Mouse (Mus musculus) embryonic facial prominence, embryonic 14.5 days (tissue): Measurements from ENCODE around the gene Nid1. TPM values are rescaled to one million over a fixed set of nuclear protein-coding genes. Genes with fewer than 3 reads are reported as not detected.
"Not testable (repeated sequence)": the region's sequence is repeated elsewhere in the genome, so short reads cannot be mapped to it uniquely, and the experiment has no call there.

Experiments
- ATAC-seq: fragments of 200-750 bp; cut with Nextera tagmentation; 2 replicates; pipeline ENCODE4 v1.8.0; 2017; ENCODE audit warnings: low read depth, moderate number of reproducible peaks, moderate TSS enrichment
- DNase-seq: peaks from one replicate; pipeline ENCODE4 v3.0.0-alpha.2; 2015; ENCODE audit warnings: low spot score
- H3K27ac ChIP-seq: fragments of 300-500 bp; sonication (generic); replicated peaks from 2 replicates; pipeline ENCODE4 v1.5.1; 2014; ENCODE audit warnings: low read depth, mild to moderate bottlenecking, low read length, moderate library complexity
- H3K27me3 ChIP-seq: fragments of 300-500 bp; sonication (generic); replicated peaks from 2 replicates; pipeline ENCODE4 v1.6.1; 2014; ENCODE audit warnings: low read length; ENCODE audit not compliant: control insufficient read depth, insufficient read depth
- H3K36me3 ChIP-seq: fragments of 300-500 bp; sonication (generic); 2 replicates; pipeline ENCODE4 v1.6.1; 2014; ENCODE audit warnings: low read length, mixed read lengths; ENCODE audit not compliant: control insufficient read depth, insufficient read depth
- H3K4me1 ChIP-seq: fragments of 300-500 bp; sonication (generic); 2 replicates; pipeline ENCODE4 v1.6.1; 2014; ENCODE audit warnings: antibody characterized with exemption, low read length; ENCODE audit not compliant: control insufficient read depth, insufficient read depth
- H3K4me2 ChIP-seq: fragments of 300-500 bp; sonication (generic); 2 replicates; pipeline ENCODE4 v1.6.1; 2014; ENCODE audit warnings: low read depth, mild to moderate bottlenecking, low read length, moderate library complexity, mixed read lengths
- H3K4me3 ChIP-seq: fragments of 300-500 bp; sonication (generic); 2 replicates; pipeline ENCODE4 v1.5.1; 2014; ENCODE audit warnings: low read depth, mild to moderate bottlenecking, low read length
- H3K9ac ChIP-seq: fragments of 300-500 bp; sonication (generic); 2 replicates; pipeline ENCODE4 v1.6.1; 2014; ENCODE audit warnings: low read depth, mild to moderate bottlenecking, low read length, moderate library complexity, mixed read lengths
- H3K9me3 ChIP-seq: fragments of 300-500 bp; sonication (generic); 2 replicates; pipeline ENCODE4 v1.6.1; 2016; ENCODE audit warnings: low read length; ENCODE audit not compliant: control insufficient read depth
- WGBS: fragments of 180-500 bp; shearing (Covaris S2); extraction: QIAGEN DNeasy Blood & Tissue Kit; methylation state at CpG from one replicate; pipeline ENCODE4 v1.1.7; 2014; 5-methylcytosine and 5-hydroxymethylcytosine counted together
- polyA plus RNA-seq: library from polyadenylated mRNA; unstranded; fragments of >200 nt; fragmentation: Nextera tagmentation; extraction: Ambion mirVana; gene quantifications from 2 replicates; pipeline ENCODE4 v1.2.1, GENCODE M21; 2014

The Nid1 gene
- 137 and 142 TPM in 2 replicates for polyA plus RNA-seq

DNA sequence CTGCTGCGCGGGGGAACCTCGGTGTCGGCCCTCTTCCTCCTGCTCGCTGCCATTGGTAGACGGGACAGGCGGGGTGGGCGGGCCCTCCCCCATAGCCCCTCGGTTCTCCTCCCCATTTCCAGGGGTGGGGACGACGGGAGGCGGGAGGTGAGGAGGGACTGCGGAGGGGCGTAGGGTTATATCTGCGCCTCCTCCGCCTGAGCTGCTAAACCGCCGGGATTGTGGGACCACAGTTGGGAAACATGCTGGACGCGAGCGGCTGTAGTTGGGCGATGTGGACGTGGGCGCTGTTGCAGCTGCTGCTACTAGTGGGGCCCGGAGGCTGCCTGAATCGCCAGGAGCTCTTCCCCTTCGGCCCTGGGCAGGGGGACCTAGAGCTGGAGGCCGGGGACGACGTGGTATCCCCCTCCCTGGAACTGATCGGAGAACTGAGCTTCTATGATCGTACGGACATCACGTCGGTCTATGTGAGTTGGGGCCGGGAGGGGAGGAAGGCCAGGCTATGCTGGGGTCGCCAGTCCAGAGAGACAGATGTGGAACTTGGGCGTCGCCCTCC lies at the start of gene Nid1:
Nid1 (plus strand) TSS at position 92 of the 556 bp plus-strand sequence.
- H3K4me3 ChIP-seq, result peak within 1 kb of the TSS; percentile 28
- not testable (repeated sequence) for H3K9me3 ChIP-seq, H3K36me3 ChIP-seq, H3K4me1 ChIP-seq, H3K27me3 ChIP-seq, H3K27ac ChIP-seq, H3K9ac ChIP-seq
- H3K4me2 ChIP-seq, result peak within 1 kb of the TSS; percentile 40
- 0% methylated on average over 10 of the region's 39 CpGs for WGBS
- ATAC-seq, result peak; percentile 94
- DNase-seq, result peak; percentile 42

DNA sequence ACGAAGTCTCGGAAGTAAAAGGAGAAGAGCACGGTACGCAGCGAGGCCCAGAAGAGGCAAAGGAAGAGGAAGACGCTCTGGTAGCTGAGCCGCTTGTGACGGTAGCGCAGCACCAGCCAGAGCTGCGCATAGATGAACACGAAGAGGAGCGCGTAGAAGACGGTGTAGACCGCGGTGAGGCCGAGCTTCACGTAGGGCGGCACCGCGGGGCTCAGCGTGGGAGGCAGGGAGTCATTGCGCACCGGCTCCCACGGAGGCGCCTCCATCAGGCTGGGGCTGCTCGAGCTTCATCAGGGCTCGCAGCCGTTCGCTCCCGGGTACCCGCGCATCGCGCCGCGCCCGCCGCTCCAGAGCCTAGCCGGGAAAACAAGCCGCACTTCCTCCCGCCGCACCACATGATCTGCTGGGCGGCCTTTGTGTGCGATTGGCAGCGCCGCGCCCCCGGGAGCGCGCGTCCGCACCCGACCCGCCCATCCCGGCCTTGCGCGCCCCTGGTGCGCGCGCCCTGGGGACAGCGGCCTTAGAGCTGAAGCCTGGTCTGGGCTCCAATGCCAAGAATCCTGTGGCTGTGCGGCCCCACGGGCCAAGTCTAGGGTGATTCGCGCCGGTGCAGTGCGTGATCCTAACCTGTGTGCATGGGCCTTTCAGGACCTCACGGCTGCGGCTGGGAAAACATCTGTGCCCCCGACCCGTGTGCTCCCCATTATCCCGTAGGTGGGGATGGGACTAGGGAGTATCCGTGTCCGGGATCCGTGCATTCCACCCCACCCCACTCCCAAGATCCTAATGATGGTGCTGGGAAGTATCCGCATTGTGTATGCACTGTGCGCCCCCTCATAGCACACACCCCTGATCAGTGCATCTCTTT lies 43.9 kb upstream of the Nid1 start, which contains the start of gene Gpr137b:
Gpr137b (minus strand) TSS at position 787 of the 868 bp plus-strand sequence.
- H3K9me3 ChIP-seq, H3K4me1 ChIP-seq, H3K36me3 ChIP-seq, H3K27me3 ChIP-seq, H3K27ac ChIP-seq, H3K9ac ChIP-seq: not testable (repeated sequence)
- ATAC-seq, result peak; percentile 93
- peak; percentile 59 for DNase-seq
- Histone ChIP-seq H3K4me3 (peak within 1 kb of the TSS; percentile 34), H3K4me2 (peak within 1 kb of the TSS; percentile 52)
- WGBS, result 5% methylated on average over 4 of the region's 78 CpGs

DNA sequence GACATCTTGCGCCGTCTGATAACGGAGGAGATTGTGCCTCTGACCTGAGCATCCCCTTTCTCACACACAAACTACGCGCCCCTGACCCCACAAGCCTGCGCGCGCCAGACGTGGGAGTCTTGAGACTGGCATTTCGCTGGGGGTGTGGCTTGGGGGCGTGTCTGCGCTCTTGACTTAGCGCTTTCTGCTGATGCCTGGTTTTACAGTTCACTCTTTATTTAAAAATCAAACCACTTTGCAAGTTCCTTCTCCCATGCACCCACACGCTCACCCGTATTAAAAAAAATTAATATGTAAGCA lies 43.3 kb upstream of the Nid1 start:
- ATAC-seq, result peak; percentile 65
- not testable (repeated sequence) for H3K4me1 ChIP-seq

DNA sequence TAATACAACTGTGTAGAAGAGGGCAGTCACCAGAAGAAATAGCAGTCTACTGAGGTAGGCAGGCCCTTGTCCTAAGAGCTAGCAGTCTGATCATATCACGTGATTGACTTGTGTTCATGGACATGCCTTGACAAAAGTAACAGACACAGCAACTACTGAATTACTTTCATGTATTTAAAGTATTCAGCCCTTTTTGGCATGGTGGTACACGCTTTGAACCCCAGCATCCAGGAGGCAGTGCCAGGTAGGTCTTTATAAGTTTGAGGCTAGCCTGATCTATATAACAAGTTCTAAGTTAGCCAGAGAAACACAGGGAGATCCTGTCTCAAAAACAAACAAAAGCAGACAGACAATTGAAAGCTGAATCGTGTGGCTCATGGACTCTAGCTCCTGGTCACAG lies 36.5 kb upstream of the Nid1 start:
- not testable (repeated sequence) for H3K27me3 ChIP-seq, H3K4me1 ChIP-seq, H3K9me3 ChIP-seq, H3K27ac ChIP-seq, ATAC-seq, H3K4me2 ChIP-seq, H3K36me3 ChIP-seq, H3K4me3 ChIP-seq, DNase-seq, H3K9ac ChIP-seq
- 80% methylated on average over 3 of the region's 3 CpGs for WGBS

More for the DNA sequence above, 43.3 kb upstream of the Nid1 start:
- H3K27me3 ChIP-seq, H3K9me3 ChIP-seq, H3K36me3 ChIP-seq, H3K9ac ChIP-seq, H3K27ac ChIP-seq: not testable (repeated sequence)
- DNase-seq, result peak; percentile 67
- Histone ChIP-seq H3K4me2 (peak overlapping the region; percentile 52), H3K4me3 (peak overlapping the region; percentile 34)
- WGBS, result under 1% methylated on average over 12 of the region's 15 CpGs

DNA sequence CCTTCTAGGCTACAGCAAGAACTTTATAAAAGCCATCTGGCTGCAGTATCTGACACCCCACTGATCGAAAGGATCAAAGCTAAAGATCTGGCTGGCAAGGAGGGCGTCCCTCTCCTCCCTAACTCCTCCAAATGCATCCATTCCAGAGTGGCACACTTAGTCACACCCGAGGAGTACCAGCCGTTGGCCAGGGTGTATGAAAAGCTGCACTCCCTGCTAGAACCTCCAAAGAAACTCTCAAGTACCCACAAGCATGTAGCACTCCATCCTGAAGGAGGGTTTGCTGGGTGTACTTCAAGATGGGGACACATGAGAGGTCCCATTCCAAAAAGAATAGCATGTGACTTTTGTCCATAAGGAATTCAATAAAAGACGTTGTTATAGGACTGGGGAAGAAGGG lies 34.5 kb upstream of the Nid1 start:
- H3K4me1 ChIP-seq, H3K4me3 ChIP-seq, H3K27ac ChIP-seq, H3K9ac ChIP-seq, H3K4me2 ChIP-seq, H3K36me3 ChIP-seq, ATAC-seq, DNase-seq, H3K27me3 ChIP-seq, H3K9me3 ChIP-seq: not testable (repeated sequence)
- 53% methylated on average over 3 of the region's 5 CpGs for WGBS

DNA sequence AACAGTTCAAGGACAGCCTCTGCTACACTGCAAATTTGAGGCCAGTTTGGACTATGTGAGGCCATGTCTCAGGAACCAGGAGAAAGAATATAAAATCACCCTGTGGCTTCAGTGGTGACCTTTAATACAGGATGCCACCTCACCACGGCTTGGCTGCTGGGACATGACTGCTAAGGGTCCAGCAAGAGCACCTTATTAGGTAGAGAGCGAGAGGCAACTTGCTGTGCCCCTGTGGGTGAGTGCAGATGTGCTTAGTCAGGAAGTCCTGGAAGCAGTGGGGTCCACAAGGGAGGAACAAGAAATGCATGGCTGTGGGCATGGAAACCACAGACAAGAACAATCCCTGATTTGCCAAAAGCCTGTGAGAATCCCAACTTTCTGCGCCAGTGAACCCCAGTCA lies 34.0 kb upstream of the Nid1 start:
- H3K4me2 ChIP-seq, H3K4me1 ChIP-seq, ATAC-seq, DNase-seq, H3K4me3 ChIP-seq, H3K27ac ChIP-seq, H3K27me3 ChIP-seq, H3K9me3 ChIP-seq, H3K36me3 ChIP-seq, H3K9ac ChIP-seq: not testable (repeated sequence)
- 94% methylated on average over 2 of the region's 3 CpGs for WGBS

DNA sequence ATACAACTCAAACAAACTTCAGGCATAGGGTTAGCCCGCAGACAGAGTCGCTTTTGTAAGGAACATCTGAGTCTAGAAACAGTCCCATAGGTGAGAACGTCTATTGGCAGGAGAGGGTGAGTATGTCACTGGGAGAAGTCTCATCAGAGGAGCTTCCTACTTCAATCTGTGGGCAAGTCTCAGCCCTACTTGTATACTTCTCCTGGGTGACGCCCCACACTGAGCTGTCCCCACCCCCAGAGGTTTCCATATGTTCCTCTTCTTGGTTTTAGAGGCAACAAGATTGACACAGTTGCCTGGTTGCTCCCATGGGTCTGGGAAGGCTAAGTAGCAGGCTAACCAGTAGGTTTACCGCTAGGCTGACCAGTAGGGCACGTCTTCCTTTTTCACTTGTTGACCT lies 33.5 kb upstream of the Nid1 start:
- ATAC-seq, H3K4me2 ChIP-seq, H3K27ac ChIP-seq, H3K36me3 ChIP-seq, H3K4me3 ChIP-seq, H3K4me1 ChIP-seq, H3K9ac ChIP-seq, H3K9me3 ChIP-seq, DNase-seq, H3K27me3 ChIP-seq: not testable (repeated sequence)
- 83% methylated on average over 4 of the region's 6 CpGs for WGBS

DNA sequence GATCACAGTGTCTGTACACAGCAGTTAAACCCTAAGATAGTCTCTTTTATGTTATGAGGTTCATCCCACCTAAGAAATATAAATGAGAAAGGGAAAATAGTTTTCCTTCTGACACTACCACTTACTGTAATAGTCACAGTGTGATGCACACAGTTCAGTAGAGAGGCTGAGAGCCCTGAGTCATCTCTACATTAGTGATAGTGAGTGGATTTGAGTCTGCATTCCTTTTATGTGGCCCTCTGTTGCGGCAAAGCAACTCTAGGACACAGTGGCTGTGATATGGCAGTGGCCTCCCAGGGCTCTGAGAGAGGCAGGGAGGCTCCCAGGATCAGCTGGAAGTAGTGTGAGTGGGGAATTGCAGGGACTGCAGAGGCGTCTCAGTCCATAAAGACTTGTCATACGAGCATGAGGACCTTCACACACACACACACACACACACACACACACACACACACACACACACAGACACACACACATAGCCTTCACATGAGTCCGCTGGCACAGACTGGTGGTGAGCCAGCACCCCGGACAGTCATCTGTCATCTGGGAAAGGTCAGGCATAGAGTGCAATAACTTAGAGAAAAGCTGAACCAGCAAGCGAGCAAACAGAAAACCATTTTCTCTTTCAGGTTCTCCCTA lies 32.7 kb upstream of the Nid1 start:
- H3K9ac ChIP-seq, H3K27me3 ChIP-seq, H3K4me3 ChIP-seq, ATAC-seq, H3K9me3 ChIP-seq, H3K4me2 ChIP-seq, H3K27ac ChIP-seq, DNase-seq, H3K36me3 ChIP-seq, H3K4me1 ChIP-seq: not testable (repeated sequence)
- 77% methylated on average over 5 of the region's 6 CpGs for WGBS
